In genomic region chr8:11486142-11486541, GRCm38 (mm10) we compare ENCODE assay signal across 7 mouse cellular contexts. TPM values are rescaled to one million over a fixed set of nuclear protein-coding genes. Genes with fewer than 3 reads are reported as not detected.
DNase-seq lines count a peak whose midpoint lies in the region; ATAC-seq and TF ChIP-seq lines count a peak whose summit lies in the region.

No protein-coding gene starts in this region.

- TF ChIP-seq RAD21 in CH12.LX (IDR thresholded peaks at IDR 0.05; ENCODE audit: low read depth, low read length): peak; percentile 87

- peak; percentile 71 for DNase-seq in CH12.LX (ENCODE audit: extremely low read depth)
- DNase-seq in T-cell, adult 2 months (ENCODE audit: low spot score): peak; percentile 68
- peak; percentile 86 for DNase-seq in heart, embryonic 10.5 days (ENCODE audit: low spot score)
- peak; percentile 39 to 74 for DNase-seq in layer of hippocampus, adult 18-20 months (ENCODE audit: low spot score in 2 of 2)
- DNase-seq in lung, postnatal 10 days: peak; percentile 84
- peak; percentile 43 for DNase-seq in right cerebral cortex, postnatal 25 days

- TF ChIP-seq CTCF in CH12.LX (conservative IDR thresholded peaks at IDR 0.05 in 1 of 2, IDR thresholded peaks at IDR 0.05 in 1 of 2; ENCODE audit: low read depth in 2 of 2, low read length in 2 of 2): peak; percentile 91 to 95

- peak; percentile 71; the same call in 1 of the 2 replicates for ATAC-seq in common myeloid progenitor, adult 5-6 weeks (replicated peaks; ENCODE audit: low read depth, poor library complexity, severe bottlenecking)

- in situ Hi-C loops in CH12.LX (cut with MboI; ENCODE audit: low pct_ligation_motif_present, low pct_unique_long_range_greater_than_20kb, low sequenced_read_pairs): loop anchor here (5.0 kb wide), 1 partner anchor 34 kb away; no protein-coding TSS in a partner anchor

- TF ChIP-seq EP300 in CH12.LX (IDR thresholded peaks at IDR 0.05; ENCODE audit: low read length): no peak

- peaks cover 18% of the 10 kb centered on the region for H3K27me3 ChIP-seq in CH12.LX (replicated peaks)
- H3K27me3 ChIP-seq in heart, embryonic 10.5 days (ENCODE audit: insufficient read depth, poor library complexity, severe bottlenecking): peaks cover 46% of the 10 kb centered on the region

- H3K9me3 ChIP-seq in CH12.LX (replicated peaks; ENCODE audit: low read length): no peaks in the 10 kb centered on the region
- H3K9me3 ChIP-seq in heart, embryonic 10.5 days: no peaks in the 10 kb centered on the region

- no peaks in the 10 kb centered on the region for H3K79me2 ChIP-seq in CH12.LX (replicated peaks; ENCODE audit: control insufficient read depth, extremely low read depth, insufficient read depth, poor library complexity, severe bottlenecking)

- peaks cover 7% of the 10 kb centered on the region in 2 experiments for H3K4me1 ChIP-seq in CH12.LX (ENCODE audit: control insufficient read depth in 1 of 2, insufficient read depth in 2 of 2)
- H3K4me1 ChIP-seq in heart, embryonic 10.5 days: peaks cover 14% of the 10 kb centered on the region; the same call in 1 of the 2 replicates

- H3K27ac ChIP-seq in CH12.LX (ENCODE audit: insufficient read depth, low read depth): no peak overlapping the region
- no peak overlapping the region for H3K27ac ChIP-seq in heart, embryonic 10.5 days

- H3K4me3 ChIP-seq in CH12.LX (replicated peaks in 1 of 3; ENCODE audit: low read depth in 2 of 3, low read length in 2 of 3, poor library complexity in 1 of 3): no peak overlapping the region
- no peak overlapping the region for H3K4me3 ChIP-seq in heart, embryonic 10.5 days

- no peak for TF ChIP-seq POLR2A in CH12.LX (IDR thresholded peaks at IDR 0.05; ENCODE audit: low read depth, low read length)

- dilution Hi-C loops in CH12.LX (cut with MboI; ENCODE audit: extremely low pct_ligation_motif_present, extremely low pct_unique_long_range_greater_than_20kb, low sequenced_read_pairs): no loop called here

- WGBS in heart, embryonic 10.5 days: 20% methylated on average over 7 of the region's 7 CpGs

- peak overlapping the region; percentile 22; the same call in 1 of the 2 replicates for H3K4me2 ChIP-seq in CH12.LX (ENCODE audit: insufficient read depth, low read depth, poor library complexity, severe bottlenecking)

- H3K36me3 ChIP-seq in CH12.LX (replicated peaks in 1 of 2; ENCODE audit: control insufficient read depth in 1 of 2, insufficient read depth in 1 of 2, low read length in 1 of 2): no peaks in the 10 kb centered on the region
- H3K36me3 ChIP-seq in heart, embryonic 10.5 days: no peaks in the 10 kb centered on the region

- no peak overlapping the region for H3K9ac ChIP-seq in CH12.LX (ENCODE audit: insufficient read depth, low read depth)

TF ChIP-seq in CH12.LX, 34 proteins besides CTCF, POLR2A, EP300 and RAD21:
- TF ChIP-seq IRF4 (IDR thresholded peaks at IDR 0.05; ENCODE audit: low read depth, low read length): peak; percentile 37; the same call in 1 of the 2 replicates
- peak; percentile 96 for TF ChIP-seq SMC3 (IDR thresholded peaks at IDR 0.05; ENCODE audit: low read depth, low read length)
- TF ChIP-seq MAZ (IDR thresholded peaks at IDR 0.05; ENCODE audit: low read depth, low read length): 0 out of 2 replicates have a peak, but pooled peaks have one; percentile 26
- no peak for TF ChIP-seq CHD2 (IDR thresholded peaks at IDR 0.05; ENCODE audit: low read length)
- no peak for TF ChIP-seq POLR2AphosphoS2 (IDR thresholded peaks at IDR 0.05; ENCODE audit: low read depth, low read length)
- 0 out of 2 replicates have a peak, but pooled peaks have one; percentile 26 for TF ChIP-seq SIN3A (IDR thresholded peaks at IDR 0.05; ENCODE audit: low read length)
- TF ChIP-seq MYC (IDR thresholded peaks at IDR 0.05; ENCODE audit: low read depth, low read length): 0 out of 2 replicates have a peak, but pooled peaks have one; percentile 30
- TF ChIP-seq JUND (conservative IDR thresholded peaks at IDR 0.05; ENCODE audit: low read depth, low read length): peak; percentile 36; the same call in 1 of the 2 replicates
- peak; percentile 80 for TF ChIP-seq ZC3H11A (IDR thresholded peaks at IDR 0.05; ENCODE audit: low read depth, low read length)
- peak; percentile 49; the same call in 1 of the 2 replicates for TF ChIP-seq NELFE (IDR thresholded peaks at IDR 0.05; ENCODE audit: low read depth, low read length)
- 0 out of 2 replicates have a peak, but pooled peaks have one; percentile 27 for TF ChIP-seq BHLHE40 (IDR thresholded peaks at IDR 0.05; ENCODE audit: low read depth, low read length)
- no peak for TF ChIP-seq KAT2A (IDR thresholded peaks at IDR 0.05; ENCODE audit: insufficient replicate concordance, low read length)
- no peak for TF ChIP-seq TCF12 (IDR thresholded peaks at IDR 0.05; ENCODE audit: low read depth, low read length)
- TF ChIP-seq MEF2A (IDR thresholded peaks at IDR 0.05; ENCODE audit: borderline replicate concordance, low read depth, low read length): peak; percentile 53; the same call in 1 of the 2 replicates
- no peak for TF ChIP-seq ZNF384 (IDR thresholded peaks at IDR 0.05; ENCODE audit: low read depth, low read length)

RNA-seq across cellular contexts. Expression of gene Rab20, which starts 7.6 kb away (rescaled TPM):
- total RNA-seq in CH12.LX (2012; rRNA removed) (18.2 and 23.2 TPM in 2 replicates), CH12.LX (2014; rRNA removed) (19.0 and 22.8 TPM in 2 replicates)
- polyA plus RNA-seq in CH12.LX (2012; ENCODE audit: insufficient read length, low read depth): 12.8 and 17.2 TPM in 2 replicates
- 1.7 TPM in 1 of 2 replicates, not detected in the other for total RNA-seq in common myeloid progenitor, adult 5-6 weeks (2017)
- polyA plus RNA-seq in heart, embryonic 10.5 days (2016; fragmentation: Nextera tagmentation; extraction: Ambion mirVana): 11.2 and 21.9 TPM in 2 replicates
- total RNA-seq in layer of hippocampus, adult 18-20 months (2021): under 1 TPM; 0.30 to 0.89 TPM

RNA-seq across cellular contexts. Expression of gene Naxd, which starts 11.2 kb away (rescaled TPM):
- total RNA-seq in CH12.LX (2012; rRNA removed): 57.1 and 59.8 TPM in 2 replicates
- total RNA-seq in CH12.LX (2014; rRNA removed): 39.7 and 40.4 TPM in 2 replicates
- polyA plus RNA-seq in CH12.LX (2012; ENCODE audit: insufficient read length, low read depth): 50.1 and 52.8 TPM in 2 replicates
- 34.9 and 50.2 TPM in 2 replicates for total RNA-seq in common myeloid progenitor, adult 5-6 weeks (2017)
- polyA plus RNA-seq in heart, embryonic 10.5 days (2016; fragmentation: Nextera tagmentation; extraction: Ambion mirVana): 86.1 and 92.1 TPM in 2 replicates
- total RNA-seq in layer of hippocampus, adult 18-20 months (2021): 10 to 100 TPM; 56.0 to 59.7 TPM
